Mouse (Mus musculus) left cerebral cortex, postnatal 10 days (tissue): Measurements from ENCODE around the gene Atf7ip. TPM values are rescaled to one million over a fixed set of nuclear protein-coding genes. Genes with fewer than 3 reads are reported as not detected.

Experiments
- DNase-seq, 2 experiments: peaks; one replicate each; pipeline ENCODE4 v3.0.0; 2021 to 2022; ENCODE audit warnings: low spot score in 2 of 2, mixed read lengths in 1 of 2; ENCODE audit errors: extremely low spot score in 1 of 2
- intact Hi-C: fragments of 180-260 bp; cut with DNase I; formaldehyde crosslinking; loops from one replicate; pipeline ENCODE4 v1.15.1; 2025
- total RNA-seq, 2 experiments: library from RNA; stranded (reverse); gene quantifications; 2 replicates each; pipeline ENCODE4 v1.2.3; 2021

The Atf7ip gene
- total RNA-seq, 2 experiments from 2014 or later, result 119 to 135 TPM

- no peak for DNase-seq
- intact Hi-C loops, result no loop called here
Observed at GRCm38 (mm10) chr6:136477878-136478277, 28.1 kb upstream of the Atf7ip start.

- intact Hi-C loops, result no loop called here
- no peak for DNase-seq
Observed at GRCm38 (mm10) chr6:136483531-136483930, 22.4 kb upstream of the Atf7ip start.

GRCm38 (mm10) chr6:136484093-136484492, 21.9 kb upstream of the Atf7ip start:
- intact Hi-C loops, result no loop called here
- DNase-seq, result no peak

- no peak for DNase-seq
- intact Hi-C loops, result no loop called here
Observed at GRCm38 (mm10) chr6:136486166-136486565, 19.8 kb upstream of the Atf7ip start.

GRCm38 (mm10) chr6:136486801-136487553, 19.0 kb upstream of the Atf7ip start:
- DNase-seq, result no peak
- intact Hi-C loops, result no loop called here

GRCm38 (mm10) chr6:136487554-136487950, 18.4 kb upstream of the Atf7ip start:
- intact Hi-C loops, result no loop called here
- no peak for DNase-seq

GRCm38 (mm10) chr6:136489899-136490298, 16.1 kb upstream of the Atf7ip start:
- DNase-seq, result no peak
- intact Hi-C loops, result no loop called here

- DNase-seq, result no peak
- intact Hi-C loops, result no loop called here
Observed at GRCm38 (mm10) chr6:136490516-136491475, 15.2 kb upstream of the Atf7ip start.

- intact Hi-C loops, result no loop called here
- DNase-seq, result no peak
Observed at GRCm38 (mm10) chr6:136491631-136492030, 14.3 kb upstream of the Atf7ip start.

GRCm38 (mm10) chr6:136492251-136492650, 13.7 kb upstream of the Atf7ip start:
- DNase-seq, result no peak
- intact Hi-C loops, result no loop called here

- intact Hi-C loops, result no loop called here
- no peak for DNase-seq
Observed at GRCm38 (mm10) chr6:136493486-136493885, 12.5 kb upstream of the Atf7ip start.

- DNase-seq, result no peak
- intact Hi-C loops, result no loop called here
Observed at GRCm38 (mm10) chr6:136493910-136494751, 11.8 kb upstream of the Atf7ip start.

- DNase-seq, result no peak
- intact Hi-C loops, result no loop called here
Observed at GRCm38 (mm10) chr6:136495023-136495422, 10.9 kb upstream of the Atf7ip start.

- no peak for DNase-seq
- intact Hi-C loops, result no loop called here
Observed at GRCm38 (mm10) chr6:136497744-136498143, 8.2 kb upstream of the Atf7ip start.

- no peak for DNase-seq
- intact Hi-C loops, result no loop called here
Observed at GRCm38 (mm10) chr6:136499292-136499977, 6.5 kb upstream of the Atf7ip start.

- no peak for DNase-seq
- intact Hi-C loops, result no loop called here
Observed at GRCm38 (mm10) chr6:136508652-136509051, 2.7 kb downstream of the Atf7ip start.

- intact Hi-C loops, result no loop called here
- DNase-seq, result no peak
Observed at GRCm38 (mm10) chr6:136510945-136511344, 5.0 kb downstream of the Atf7ip start.

GRCm38 (mm10) chr6:136512351-136512750, 6.4 kb downstream of the Atf7ip start:
- intact Hi-C loops, result no loop called here

More at GRCm38 (mm10) chr6:136512351-136512750, 6.4 kb downstream of the Atf7ip start:
- DNase-seq, result no peak
